Mouse (Mus musculus): ENCODE results near the gene Msrb1.

DNA sequence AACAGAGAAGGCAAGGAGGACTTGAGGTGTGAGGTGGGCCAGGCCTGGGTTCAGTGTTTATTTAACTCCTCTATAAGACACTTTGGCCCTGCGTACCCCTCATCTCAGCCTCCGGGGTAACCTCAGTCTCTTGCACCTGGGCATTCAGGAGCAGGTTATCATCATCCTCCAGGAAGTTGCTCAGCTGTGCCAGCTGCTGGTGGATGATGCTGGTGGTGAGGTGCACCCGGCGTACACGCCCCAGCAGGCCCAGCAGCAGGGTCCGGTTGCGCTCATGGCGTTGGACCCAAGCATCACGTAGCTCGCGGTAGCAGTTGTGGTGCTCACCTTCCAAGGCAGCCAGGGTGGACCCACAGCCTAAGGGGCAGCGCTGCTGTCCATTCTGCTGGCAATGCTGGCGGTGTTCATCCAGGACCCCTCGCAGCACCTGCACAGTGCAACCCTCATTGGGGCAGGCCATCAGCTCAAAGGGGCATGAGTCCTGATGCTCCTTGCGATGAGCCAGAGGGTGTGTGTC, 20.2 kb upstream of the Msrb1 start:
- no peak for TF ChIP-seq GATA1 (IDR thresholded peaks at IDR 0.05; ENCODE audit: low read length)
- no peak for TF ChIP-seq TAL1 (IDR thresholded peaks at IDR 0.05; ENCODE audit: low read length)

All from erythroblast, embryonic 14.5 days (primary cell).